Mouse (Mus musculus) liver, embryonic 14.5 days (tissue): Measurements from ENCODE around the gene Slc25a51. TPM values are rescaled to one million over a fixed set of nuclear protein-coding genes. Genes with fewer than 3 reads are reported as not detected.

Experiments
- ATAC-seq: fragments of 200-750 bp; cut with Nextera tagmentation; 2 replicates; pipeline ENCODE4 v1.8.0; 2017; ENCODE audit warnings: moderate number of reproducible peaks, mild to moderate bottlenecking, moderate library complexity; ENCODE audit not compliant: insufficient read depth
- DNase-seq, 3 experiments: peaks; one replicate each; pipeline ENCODE4 v3.0.0-alpha.2; 2012 to 2013; ENCODE audit warnings: low read depth in 3 of 3, low spot score in 3 of 3
- H3K27ac ChIP-seq: fragments of 300-500 bp; sonication (generic); 2 replicates; pipeline ENCODE4 v1.5.1; 2014; ENCODE audit warnings: moderate library complexity, mild to moderate bottlenecking, control low read depth, inconsistent platforms
- H3K27me3 ChIP-seq: fragments of 300-500 bp; sonication (generic); 2 replicates; pipeline ENCODE4 v1.6.1; 2014; ENCODE audit warnings: mild to moderate bottlenecking, low read length, moderate library complexity; ENCODE audit not compliant: control insufficient read depth, insufficient read depth
- H3K36me3 ChIP-seq: fragments of 300-500 bp; sonication (generic); replicated peaks from 2 replicates; pipeline ENCODE4 v1.6.1; 2014; ENCODE audit warnings: low read depth; ENCODE audit not compliant: control insufficient read depth, insufficient read depth
- H3K4me1 ChIP-seq, 2 experiments: fragments of 200-500 bp in 1 of 2; fragments of 300-500 bp in 1 of 2; sonication (generic) in 1 of 2; replicated peaks; 2 replicates each; pipeline ENCODE4 v1.6.1; 2012 to 2014; ENCODE audit warnings: antibody characterized with exemption in 1 of 2, inconsistent platforms in 1 of 2, low read length in 1 of 2; ENCODE audit not compliant: control insufficient read depth in 2 of 2, insufficient read depth in 2 of 2
- H3K4me2 ChIP-seq: fragments of 300-500 bp; sonication (generic); 2 replicates; pipeline ENCODE4 v1.6.1; 2014; ENCODE audit warnings: low read depth, mild to moderate bottlenecking, control low read depth, moderate library complexity
- H3K4me3 ChIP-seq, 2 experiments: fragments of 200-500 bp in 1 of 2; fragments of 300-500 bp in 1 of 2; sonication (generic) in 1 of 2; 2 replicates each; pipeline ENCODE4 v1.5.1; 2012 to 2014; ENCODE audit warnings: low read depth in 2 of 2, low read length in 2 of 2, mild to moderate bottlenecking in 2 of 2, control low read depth in 1 of 2, inconsistent platforms in 1 of 2, moderate library complexity in 1 of 2; ENCODE audit not compliant: insufficient read depth in 1 of 2
- H3K9ac ChIP-seq: fragments of 300-500 bp; sonication (generic); replicated peaks from 2 replicates; pipeline ENCODE4 v1.6.1; 2014; ENCODE audit warnings: mild to moderate bottlenecking, control low read depth, moderate library complexity
- H3K9me3 ChIP-seq: fragments of 300-500 bp; sonication (generic); 2 replicates; pipeline ENCODE4 v1.6.1; 2016; ENCODE audit warnings: low read length, mixed read lengths; ENCODE audit not compliant: control insufficient read depth
- CTCF ChIP-seq: IDR thresholded peaks from 2 replicates; pipeline ENCODE4 v1.5.1; 2016; ENCODE audit warnings: antibody characterized with exemption, low read depth, control low read depth
- EP300 ChIP-seq: IDR thresholded peaks from 2 replicates; pipeline ENCODE4 v1.6.1; 2016; ENCODE audit warnings: antibody characterized with exemption, low read depth
- WGBS: fragments of 180-500 bp; shearing (Covaris S2); extraction: QIAGEN DNeasy Blood & Tissue Kit; methylation state at CpG from one replicate; pipeline ENCODE4 v1.1.7; 2014; ENCODE audit not compliant: insufficient replicate concordance; 5-methylcytosine and 5-hydroxymethylcytosine counted together
- polyA plus RNA-seq, 2 experiments: library from polyadenylated mRNA; depleted of rRNA in 1 of 2; stranded (reverse) in 1 of 2; unstranded in 1 of 2; fragments of >200 nt; fragmentation: Nextera tagmentation in 1 of 2; extraction: Ambion mirVana in 1 of 2; gene quantifications; 2 replicates each; pipeline versions ENCODE4 v1.2.1 to v1.2.3; 2012 to 2014

The Slc25a51 gene
- polyA plus RNA-seq, 2 experiments: 53.4 to 65.5 TPM

DNA sequence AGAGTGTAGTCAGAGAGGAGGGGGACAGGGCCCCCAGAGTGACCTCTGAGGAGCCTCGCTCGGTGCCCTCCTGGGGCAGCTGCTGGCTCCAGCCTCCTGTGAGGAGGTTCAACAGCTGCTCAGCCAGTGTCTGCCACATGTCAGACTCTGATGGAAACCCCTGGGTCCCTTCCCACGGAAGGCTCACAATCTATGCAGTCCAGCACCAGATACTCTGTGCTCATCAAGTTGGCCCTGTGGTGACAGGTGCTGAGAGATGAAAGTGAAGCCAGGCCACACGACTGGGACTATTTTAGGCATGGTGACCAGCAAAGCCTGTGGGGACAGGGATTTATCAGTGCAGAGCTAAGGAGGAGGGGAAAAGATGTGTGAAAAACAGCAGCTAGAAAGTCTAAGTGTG, 36.2 kb upstream of the Slc25a51 start:
- Histone ChIP-seq H3K27me3 (no peaks in the 10 kb centered on the region), H3K9me3 (no peaks in the 10 kb centered on the region), H3K4me2 (no peak overlapping the region), H3K4me3 (no peak overlapping the region), H3K36me3 (peaks cover 6% of the 10 kb centered on the region; the same call in 1 of the 2 replicates), H3K27ac (no peak overlapping the region), H3K4me1 (no peaks in the 10 kb centered on the region), H3K9ac (no peak overlapping the region)
- 68% methylated on average over 4 of the region's 4 CpGs for WGBS
- no peak for TF ChIP-seq EP300
- TF ChIP-seq CTCF: no peak
- no peak for DNase-seq
- ATAC-seq: no peak

DNA sequence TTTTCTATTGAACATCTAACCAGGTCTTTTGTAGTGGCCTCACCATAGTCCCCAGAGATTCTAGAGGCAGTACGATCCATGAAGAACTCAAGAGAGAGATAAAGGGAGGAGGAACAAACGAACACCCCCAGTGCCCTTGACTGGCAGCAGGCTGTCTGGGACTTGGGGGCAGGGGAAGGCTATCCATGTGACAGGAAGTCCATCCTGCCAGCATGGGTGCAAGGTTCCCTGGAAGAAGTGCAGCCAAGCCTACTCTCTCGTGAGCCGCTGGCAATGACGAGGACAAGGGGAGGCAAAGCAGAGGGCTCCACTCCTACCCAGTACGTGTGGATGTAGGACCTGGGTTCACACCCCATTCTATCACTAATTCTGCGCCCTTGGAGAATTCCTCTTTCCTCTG, 35.1 kb upstream of the Slc25a51 start:
- Histone ChIP-seq H3K4me3 (no peak overlapping the region), H3K9ac (no peak overlapping the region), H3K4me1 (no peaks in the 10 kb centered on the region), H3K27me3 (no peaks in the 10 kb centered on the region), H3K9me3 (no peaks in the 10 kb centered on the region), H3K36me3 (peaks cover 6% of the 10 kb centered on the region; the same call in 1 of the 2 replicates), H3K27ac (no peak overlapping the region), H3K4me2 (no peak overlapping the region)
- ATAC-seq (no peak), DNase-seq (no peak)
- TF ChIP-seq CTCF (no peak), EP300 (no peak)
- WGBS: 68% methylated on average over 7 of the region's 7 CpGs

GRCm38 (mm10) chr4:45442237-45442636, 33.7 kb upstream of the Slc25a51 start:
- Histone ChIP-seq H3K9ac (no peak overlapping the region), H3K27ac (no peak overlapping the region), H3K9me3 (no peaks in the 10 kb centered on the region), H3K27me3 (no peaks in the 10 kb centered on the region), H3K4me3 (no peak overlapping the region), H3K36me3 (peaks cover 6% of the 10 kb centered on the region; the same call in 1 of the 2 replicates), H3K4me1 (no peaks in the 10 kb centered on the region), H3K4me2 (no peak overlapping the region)
- ATAC-seq (no peak), DNase-seq (no peak)
- 71% methylated on average over 3 of the region's 3 CpGs for WGBS
- TF ChIP-seq CTCF (peak; percentile 35), EP300 (no peak)

- no peak overlapping the region for H3K9ac ChIP-seq
- no peak for ATAC-seq
- 57% methylated on average over 1 of the region's 1 CpGs for WGBS
- no peaks in the 10 kb centered on the region for H3K9me3 ChIP-seq
- TF ChIP-seq EP300: no peak
- TF ChIP-seq CTCF: no peak
- H3K27ac ChIP-seq: no peak overlapping the region
- H3K36me3 ChIP-seq: peaks cover 4% of the 10 kb centered on the region; the same call in 1 of the 2 replicates
- DNase-seq: no peak
- no peaks in the 10 kb centered on the region for H3K27me3 ChIP-seq
- no peaks in the 10 kb centered on the region for H3K4me1 ChIP-seq
- H3K4me2 ChIP-seq: no peak overlapping the region
- no peak overlapping the region for H3K4me3 ChIP-seq
These were observed 33.2 kb upstream of the Slc25a51 start for GRCm38 (mm10) chr4:45441778-45442177.

DNA sequence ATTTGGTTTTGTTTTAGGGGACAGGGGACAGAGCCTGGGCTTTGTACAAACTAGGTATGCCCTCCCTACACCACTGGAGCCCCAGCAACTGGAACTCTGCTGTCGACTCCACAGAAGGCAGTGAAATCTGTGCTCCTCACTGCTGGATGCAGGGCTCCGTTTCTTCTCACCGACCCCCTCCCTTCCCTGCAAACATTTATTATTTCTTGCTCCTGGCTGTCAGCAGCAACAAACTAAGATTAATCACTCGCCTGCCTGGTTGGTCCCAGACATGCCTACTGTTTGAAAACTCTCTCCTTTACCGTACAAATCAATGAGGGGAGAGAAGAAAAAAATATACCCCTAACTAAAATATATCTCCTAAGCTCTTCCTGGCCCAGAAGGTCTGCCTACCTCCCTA, 30.7 kb upstream of the Slc25a51 start:
- H3K9ac ChIP-seq: no peak overlapping the region
- ATAC-seq (no peak), DNase-seq (no peak)
- TF ChIP-seq CTCF (no peak), EP300 (no peak)
- no peaks in the 10 kb centered on the region for H3K9me3 ChIP-seq
- H3K4me2 ChIP-seq: no peak overlapping the region
- 71% methylated on average over 5 of the region's 5 CpGs for WGBS
- no peaks in the 10 kb centered on the region for H3K27me3 ChIP-seq
- no peak overlapping the region for H3K4me3 ChIP-seq
- H3K4me1 ChIP-seq: no peaks in the 10 kb centered on the region
- H3K27ac ChIP-seq: no peak overlapping the region
- peaks cover 4% of the 10 kb centered on the region; the same call in 1 of the 2 replicates for H3K36me3 ChIP-seq
